Mouse (Mus musculus): Measurements from ENCODE around the gene Gmip. TPM values are rescaled to one million over a fixed set of nuclear protein-coding genes. Genes with fewer than 3 reads are reported as not detected.

The Gmip gene
- 5.8 and 7.5 TPM in 2 replicates for polyA plus RNA-seq (2016; fragmentation: Nextera tagmentation; extraction: Ambion mirVana)

DNA sequence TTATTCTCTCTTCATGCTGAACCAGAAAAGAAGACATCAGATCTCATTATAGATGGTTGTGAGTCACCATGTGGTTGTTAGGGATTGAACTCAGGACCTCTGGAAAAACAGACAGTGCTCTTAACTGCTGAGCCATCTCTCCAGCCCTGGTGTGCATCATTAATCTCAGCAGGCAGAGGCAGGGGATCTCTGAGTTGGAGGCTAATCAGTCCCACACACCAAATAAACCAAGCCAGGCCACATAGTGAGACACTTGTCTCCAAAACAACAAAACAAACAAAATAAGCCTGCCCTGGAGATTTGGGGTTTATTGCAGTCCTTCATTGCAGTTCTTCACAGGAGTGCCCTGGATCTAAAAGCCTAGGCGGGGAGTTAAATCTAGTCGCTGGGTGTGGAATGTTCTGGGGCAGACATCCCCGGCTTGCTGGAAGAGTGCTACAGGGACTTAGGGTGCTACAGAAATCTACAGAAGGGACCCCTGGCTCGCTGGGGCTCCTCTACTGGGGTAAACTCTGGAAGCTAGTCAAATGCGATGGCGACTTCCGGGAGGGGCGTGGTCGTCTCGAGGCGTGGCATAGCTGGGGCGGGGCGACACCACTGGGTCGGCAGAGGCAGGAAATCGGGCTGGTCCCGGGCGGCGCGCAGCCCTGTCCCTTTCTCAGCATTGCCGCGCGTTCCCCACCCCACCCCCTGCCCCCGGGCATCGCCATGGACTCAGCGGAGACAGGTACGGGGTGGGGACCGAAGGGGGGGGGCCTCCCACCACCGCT lies at the start of gene Gmip:
TSS of gene Gmip (plus strand) at position 586 of the 770 bp plus-strand sequence.
- peak; percentile 60 for ATAC-seq (ENCODE audit: insufficient number of reproducible peaks, insufficient read depth, low FRiP score, low TSS enrichment, low read depth)
- no peak within 1 kb of the TSS for H3K27ac ChIP-seq
- H3K4me3 ChIP-seq (replicated peaks), result peak within 1 kb of the TSS; percentile 51
- H3K9ac ChIP-seq (replicated peaks), result peak within 1 kb of the TSS; percentile 65
- no peaks in the 10 kb centered on the region for H3K9me3 ChIP-seq
- no peaks in the 10 kb centered on the region for H3K27me3 ChIP-seq
- peak within 1 kb of the TSS; percentile 95 for H3K4me2 ChIP-seq
- peaks cover 57% of the 10 kb centered on the region for H3K36me3 ChIP-seq
- WGBS, result 6% methylated on average over 25 of the region's 28 CpGs
- peaks cover 13% of the 10 kb centered on the region for H3K4me1 ChIP-seq (replicated peaks)

DNA sequence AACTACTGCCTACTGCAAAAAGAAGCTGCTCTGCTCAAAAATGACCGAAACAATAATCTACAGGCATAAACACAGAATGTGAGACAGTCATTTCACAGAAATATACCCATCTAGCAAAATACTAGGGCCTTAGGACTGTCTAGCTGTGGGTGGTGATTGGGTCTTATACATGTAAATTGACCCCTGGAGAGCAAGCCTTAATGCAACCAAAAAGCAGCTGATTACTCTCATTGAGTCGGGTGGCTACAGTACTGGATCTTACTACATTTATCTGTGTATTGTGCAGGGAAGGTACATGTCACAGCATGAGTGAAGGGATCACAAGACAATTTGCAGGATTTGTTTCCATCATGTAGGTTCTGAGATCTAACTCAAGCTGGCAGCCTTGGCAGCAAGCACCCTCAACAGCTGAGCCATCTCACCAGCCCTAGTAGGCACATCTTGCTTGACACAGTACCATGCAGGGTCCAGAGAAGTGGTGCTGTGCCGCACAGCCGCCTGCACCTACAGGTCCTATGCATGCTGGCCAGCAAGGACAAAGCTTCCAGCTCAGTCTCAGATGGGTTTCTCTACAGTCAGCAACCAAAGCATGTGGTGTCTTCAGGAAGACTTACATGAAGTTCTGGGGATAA lies 46.5 kb upstream of the Gmip start:
- no peak for ATAC-seq (ENCODE audit: insufficient number of reproducible peaks, insufficient read depth, low FRiP score, low TSS enrichment, low read depth)
- no peak overlapping the region for H3K9ac ChIP-seq (replicated peaks)
- WGBS, result 95% methylated on average over 4 of the region's 4 CpGs

DNA sequence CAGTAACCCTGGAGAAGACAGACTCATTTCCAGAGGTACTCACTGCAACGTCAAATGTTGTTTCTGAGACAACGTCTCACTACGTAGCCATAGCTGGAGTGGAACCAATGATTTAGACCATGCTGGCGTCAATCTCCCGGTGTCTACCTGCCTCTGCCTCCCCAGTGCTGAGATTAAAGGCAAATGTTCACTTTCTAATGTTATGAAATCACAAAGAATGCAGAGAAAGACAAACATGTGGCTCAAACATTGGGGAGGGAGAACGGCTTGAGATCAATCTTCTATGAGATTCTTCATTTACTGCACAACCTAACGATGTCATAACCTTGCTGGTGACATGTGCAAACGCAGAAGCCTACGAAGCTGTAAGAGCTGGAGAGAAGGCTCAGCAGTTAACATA lies 37.3 kb upstream of the Gmip start:
- H3K27me3 ChIP-seq, result no peaks in the 10 kb centered on the region
- peaks cover 42% of the 10 kb centered on the region for H3K36me3 ChIP-seq
- H3K9me3 ChIP-seq, result 0 out of 2 replicates have a peak, but pooled peaks cover 4% of the 10 kb centered on the region
- peaks cover 26% of the 10 kb centered on the region for H3K4me1 ChIP-seq (replicated peaks)
- no peak overlapping the region for H3K9ac ChIP-seq (replicated peaks)
- H3K4me3 ChIP-seq (replicated peaks), result no peak overlapping the region
- no peak overlapping the region for H3K27ac ChIP-seq
- WGBS, result 76% methylated on average over 9 of the region's 9 CpGs
- no peak overlapping the region for H3K4me2 ChIP-seq
- no peak for ATAC-seq (ENCODE audit: insufficient number of reproducible peaks, insufficient read depth, low FRiP score, low TSS enrichment, low read depth)

More for the DNA sequence above, 46.5 kb upstream of the Gmip start:
- Histone ChIP-seq H3K9me3 (0 out of 2 replicates have a peak, but pooled peaks cover 14% of the 10 kb centered on the region), H3K4me3 (replicated peaks) (no peak overlapping the region), H3K4me2 (no peak overlapping the region), H3K36me3 (peaks cover 87% of the 10 kb centered on the region), H3K27me3 (no peaks in the 10 kb centered on the region), H3K27ac (no peak overlapping the region), H3K4me1 (replicated peaks) (no peaks in the 10 kb centered on the region)

DNA sequence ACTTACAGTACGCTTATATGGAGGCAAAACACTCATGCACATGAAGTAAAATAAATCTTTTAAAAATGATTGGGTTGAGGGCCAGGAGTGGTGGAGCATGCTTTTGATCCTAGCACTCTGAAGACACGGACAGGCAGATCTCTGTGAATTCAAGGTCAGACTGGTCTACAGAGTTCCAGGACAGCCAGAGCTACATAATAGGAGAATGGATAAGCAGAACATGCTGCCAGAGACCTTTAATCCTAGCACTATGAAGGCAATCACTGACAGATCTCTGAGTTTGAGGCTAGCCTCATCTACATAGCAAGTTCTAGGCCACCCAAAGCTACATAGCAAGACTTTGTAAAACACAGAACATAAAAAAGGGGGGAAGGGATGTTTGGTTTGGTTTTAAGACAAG lies 36.4 kb upstream of the Gmip start:
- WGBS, result 78% methylated on average over 2 of the region's 2 CpGs
- peaks cover 33% of the 10 kb centered on the region for H3K36me3 ChIP-seq
- no peak for ATAC-seq (ENCODE audit: insufficient number of reproducible peaks, insufficient read depth, low FRiP score, low TSS enrichment, low read depth)

DNA sequence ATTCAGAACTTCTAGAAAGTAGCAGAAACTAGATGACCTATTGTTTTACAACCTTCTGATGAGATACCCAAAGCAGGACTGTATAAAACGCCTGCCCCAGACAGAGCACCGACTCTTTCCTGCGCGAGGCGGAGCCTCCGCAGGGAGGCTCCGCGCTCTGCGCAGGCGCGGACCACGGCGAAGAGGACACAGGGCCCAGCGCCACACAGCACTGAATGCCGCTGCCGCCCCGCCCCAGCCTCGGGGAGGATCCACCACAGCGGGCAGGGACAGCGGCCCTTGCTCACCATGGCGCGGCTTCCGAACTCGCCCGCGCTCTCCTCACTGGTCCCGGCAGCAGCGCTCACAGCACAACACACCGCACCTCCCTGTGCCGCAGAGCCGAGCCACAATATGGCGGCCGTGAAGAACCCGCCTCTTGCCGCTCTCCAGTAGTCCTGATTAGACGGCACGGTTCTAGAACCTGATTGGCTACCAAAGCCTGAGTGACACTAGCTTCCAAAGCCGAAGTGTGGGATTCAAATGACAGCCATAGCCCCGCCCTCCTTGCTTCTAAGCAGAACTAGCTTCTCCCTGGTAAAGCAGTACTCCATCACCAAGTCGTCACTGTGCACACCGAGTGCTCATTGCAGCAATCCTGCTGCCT lies 33.9 kb upstream of the Gmip start, which contains the start of gene Gm20422:
TSS of gene Gm20422 (minus strand) at position 384 of the 646 bp plus-strand sequence.
- Histone ChIP-seq H3K27me3 (no peaks in the 10 kb centered on the region), H3K4me1 (replicated peaks) (peaks cover 26% of the 10 kb centered on the region), H3K9me3 (no peaks in the 10 kb centered on the region), H3K27ac (peak within 1 kb of the TSS; percentile 99), H3K4me3 (replicated peaks) (peak within 1 kb of the TSS; percentile 73), H3K4me2 (peak within 1 kb of the TSS; percentile 72), H3K36me3 (peaks cover 8% of the 10 kb centered on the region; the same call in 1 of the 2 replicates), H3K9ac (replicated peaks) (peak within 1 kb of the TSS; percentile 87)
- WGBS, result under 1% methylated on average over 41 of the region's 41 CpGs
- peak; percentile 98 for ATAC-seq (ENCODE audit: insufficient number of reproducible peaks, insufficient read depth, low FRiP score, low TSS enrichment, low read depth)

More for the DNA sequence above, 36.4 kb upstream of the Gmip start:
- no peak overlapping the region for H3K9ac ChIP-seq (replicated peaks)
- peaks cover 26% of the 10 kb centered on the region for H3K4me1 ChIP-seq (replicated peaks)
- peak overlapping the region; percentile 8; the same call in 1 of the 2 replicates for H3K4me2 ChIP-seq
- no peak overlapping the region for H3K4me3 ChIP-seq (replicated peaks)
- H3K9me3 ChIP-seq, result no peaks in the 10 kb centered on the region
- no peaks in the 10 kb centered on the region for H3K27me3 ChIP-seq
- H3K27ac ChIP-seq, result no peak overlapping the region

DNA sequence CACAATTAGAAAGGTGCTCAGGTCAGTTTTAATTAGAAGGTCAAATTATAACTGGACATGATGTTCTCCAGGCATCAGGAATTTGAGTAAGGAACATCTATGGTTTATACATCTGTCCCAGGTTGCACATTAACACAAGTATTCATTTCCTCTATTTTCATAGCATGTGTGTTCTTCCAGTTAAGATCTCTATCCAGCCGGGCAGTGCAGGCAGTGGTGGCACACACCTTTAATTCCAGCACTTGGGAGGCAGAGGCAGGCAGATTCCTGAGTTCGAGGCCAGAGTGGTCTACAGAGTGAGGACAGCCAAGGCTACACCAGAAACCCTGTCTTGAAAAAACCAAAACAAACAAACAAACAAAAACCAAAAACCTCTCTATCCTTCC lies 33.3 kb upstream of the Gmip start:
- Histone ChIP-seq H3K36me3 (peaks cover 3% of the 10 kb centered on the region; the same call in 1 of the 2 replicates), H3K9me3 (no peaks in the 10 kb centered on the region), H3K4me3 (replicated peaks) (peak overlapping the region; percentile 73), H3K27me3 (no peaks in the 10 kb centered on the region), H3K9ac (replicated peaks) (no peak overlapping the region), H3K4me2 (peak overlapping the region; percentile 72), H3K27ac (peak overlapping the region; percentile 99), H3K4me1 (replicated peaks) (peaks cover 23% of the 10 kb centered on the region)
- ATAC-seq (ENCODE audit: insufficient number of reproducible peaks, insufficient read depth, low FRiP score, low TSS enrichment, low read depth), result peak; percentile 27; the same call in 1 of the 2 replicates
- WGBS, result 50% methylated on average over 2 of the region's 2 CpGs

DNA sequence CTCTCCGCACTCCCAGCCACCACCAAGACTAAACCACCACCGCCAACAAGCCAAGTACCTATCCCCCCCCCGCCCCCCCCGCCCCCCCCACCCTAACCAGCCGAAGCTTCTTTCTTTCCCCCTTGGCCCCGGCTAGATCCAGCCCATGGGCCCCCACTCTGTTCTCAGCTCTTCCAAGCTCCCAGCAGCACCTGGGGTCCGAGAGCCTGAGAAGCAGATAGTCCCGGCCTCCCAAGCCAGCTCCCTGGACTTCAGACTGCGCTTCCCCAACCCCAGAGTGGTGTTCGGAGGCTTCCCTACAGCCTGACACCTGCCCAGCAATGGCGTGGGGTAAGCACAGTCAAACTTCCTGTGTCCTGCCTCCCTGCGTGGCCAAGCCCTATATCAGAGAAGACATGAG lies 31.4 kb upstream of the Gmip start:
- H3K9me3 ChIP-seq, result no peaks in the 10 kb centered on the region
- WGBS, result 70% methylated on average over 12 of the region's 12 CpGs
- no peak overlapping the region for H3K4me2 ChIP-seq
- H3K9ac ChIP-seq (replicated peaks), result no peak overlapping the region
- ATAC-seq (ENCODE audit: insufficient number of reproducible peaks, insufficient read depth, low FRiP score, low TSS enrichment, low read depth), result no peak
- no peaks in the 10 kb centered on the region for H3K36me3 ChIP-seq
- peaks cover 11% of the 10 kb centered on the region for H3K4me1 ChIP-seq (replicated peaks)
- no peaks in the 10 kb centered on the region for H3K27me3 ChIP-seq
- no peak overlapping the region for H3K4me3 ChIP-seq (replicated peaks)
- H3K27ac ChIP-seq, result no peak overlapping the region

DNA sequence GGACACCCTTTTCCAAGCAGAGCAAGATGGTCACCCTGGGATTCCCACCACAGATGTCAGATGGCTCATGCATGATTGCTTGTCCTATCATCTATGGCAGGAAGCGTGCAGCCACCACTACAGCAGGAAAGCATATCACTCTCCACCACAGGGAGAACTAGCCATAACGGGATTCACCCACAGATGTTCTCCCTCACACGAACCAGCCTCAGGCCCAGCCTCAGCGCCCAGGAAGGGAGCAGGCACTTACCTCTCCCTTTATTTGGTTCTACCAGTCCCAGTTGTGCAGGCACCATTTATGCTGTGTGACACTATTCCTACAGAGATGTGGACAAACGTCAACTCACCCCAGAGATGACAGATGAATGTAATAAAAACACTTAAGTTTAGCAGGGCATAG lies 19.4 kb upstream of the Gmip start:
- H3K9me3 ChIP-seq, result no peaks in the 10 kb centered on the region
- peaks cover 11% of the 10 kb centered on the region for H3K36me3 ChIP-seq
- no peak overlapping the region for H3K9ac ChIP-seq (replicated peaks)
- no peak overlapping the region for H3K4me3 ChIP-seq (replicated peaks)
- H3K27ac ChIP-seq, result no peak overlapping the region
- ATAC-seq (ENCODE audit: insufficient number of reproducible peaks, insufficient read depth, low FRiP score, low TSS enrichment, low read depth), result no peak
- H3K27me3 ChIP-seq, result no peaks in the 10 kb centered on the region
- H3K4me1 ChIP-seq (replicated peaks), result peaks cover 17% of the 10 kb centered on the region
- 87% methylated on average over 5 of the region's 5 CpGs for WGBS
- no peak overlapping the region for H3K4me2 ChIP-seq

DNA sequence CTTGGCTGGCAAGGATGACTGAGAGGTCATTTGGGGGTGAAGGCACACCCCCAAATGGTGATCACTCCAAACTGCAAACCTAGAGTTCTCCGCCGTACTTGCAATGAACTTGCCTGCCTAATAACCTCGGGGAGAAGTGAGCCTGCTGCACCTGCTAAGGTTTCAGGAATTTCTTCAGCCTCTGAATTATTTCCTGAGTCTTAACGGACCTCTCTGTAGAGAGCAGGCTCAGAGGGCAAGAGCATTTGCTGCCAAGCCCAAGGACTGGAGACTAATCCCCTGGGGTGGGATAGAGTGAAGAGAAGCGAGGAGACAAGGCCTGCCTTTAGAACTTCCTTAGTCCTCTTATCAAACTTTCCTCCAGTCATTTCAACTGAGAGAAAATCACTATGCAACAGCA lies 18.7 kb upstream of the Gmip start:
- no peak overlapping the region for H3K27ac ChIP-seq
- H3K36me3 ChIP-seq, result peaks cover 16% of the 10 kb centered on the region
- peaks cover 17% of the 10 kb centered on the region for H3K4me1 ChIP-seq (replicated peaks)
- peak overlapping the region; percentile 73 for H3K4me2 ChIP-seq
- no peak for ATAC-seq (ENCODE audit: insufficient number of reproducible peaks, insufficient read depth, low FRiP score, low TSS enrichment, low read depth)
- 67% methylated on average over 5 of the region's 5 CpGs for WGBS
- no peaks in the 10 kb centered on the region for H3K27me3 ChIP-seq
- H3K4me3 ChIP-seq (replicated peaks), result no peak overlapping the region
- no peaks in the 10 kb centered on the region for H3K9me3 ChIP-seq
- no peak overlapping the region for H3K9ac ChIP-seq (replicated peaks)

DNA sequence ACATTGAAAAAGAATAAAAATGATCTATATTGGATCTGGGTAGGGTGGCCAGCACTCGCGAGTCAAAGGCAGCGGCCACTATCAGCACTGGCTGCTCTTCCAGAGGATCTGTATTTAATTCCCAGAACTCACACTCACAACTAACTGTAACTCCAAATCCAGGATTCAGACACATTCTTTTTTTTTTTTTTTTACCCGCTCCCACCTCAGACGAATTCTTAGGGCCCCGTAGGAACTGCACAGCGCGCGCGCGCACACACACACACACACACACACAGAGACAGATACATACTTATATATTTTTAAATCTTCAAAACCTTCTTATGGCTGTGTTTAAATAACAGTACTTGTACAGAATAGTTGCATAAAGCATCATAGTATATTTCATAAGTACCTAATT lies 18.1 kb upstream of the Gmip start:
- Histone ChIP-seq H3K27ac (peak overlapping the region; percentile 93; the same call in 1 of the 2 replicates), H3K4me3 (replicated peaks) (peak overlapping the region; percentile 98), H3K9me3 (no peaks in the 10 kb centered on the region), H3K9ac (replicated peaks) (peak overlapping the region; percentile 93), H3K27me3 (no peaks in the 10 kb centered on the region), H3K36me3 (peaks cover 23% of the 10 kb centered on the region), H3K4me1 (replicated peaks) (peaks cover 17% of the 10 kb centered on the region), H3K4me2 (peak overlapping the region; percentile 73)
- ATAC-seq (ENCODE audit: insufficient number of reproducible peaks, insufficient read depth, low FRiP score, low TSS enrichment, low read depth), result peak; percentile 30; the same call in 1 of the 2 replicates
- WGBS, result 33% methylated on average over 11 of the region's 11 CpGs

All from limb, embryonic 12.5 days (tissue).